Mouse (Mus musculus): Measurements from ENCODE around the gene Zfp536. TPM values are rescaled to one million over a fixed set of nuclear protein-coding genes. Genes with fewer than 3 reads are reported as not detected.

Zfp536 gene
- polyA plus RNA-seq, 1 experiment from 2014 or later = 45.7 TPM

DNA sequence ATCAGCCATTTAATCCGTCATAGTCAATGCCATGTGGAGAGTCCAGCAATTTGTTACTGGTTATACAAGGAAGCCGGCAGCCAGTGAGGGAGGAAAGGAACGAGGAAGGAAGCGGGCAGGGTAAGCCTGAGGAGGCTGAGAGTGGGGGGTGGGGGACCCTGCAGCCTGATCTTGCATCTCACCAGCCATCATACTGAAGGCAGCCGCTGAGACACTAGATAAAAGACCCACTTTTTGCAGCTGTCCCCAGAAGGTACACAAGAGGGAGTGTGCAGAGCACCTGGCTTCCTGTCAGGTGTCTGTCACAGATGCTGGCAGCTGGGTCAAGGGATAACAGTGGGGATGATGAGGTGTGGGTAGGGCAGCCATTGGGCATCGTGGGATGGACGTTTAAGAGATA is 340.3 kb downstream of the Zfp536 start:
- no peak for ATAC-seq (ENCODE audit: low read depth)
- Histone ChIP-seq H3K36me3 (ENCODE audit: control insufficient read depth, insufficient read depth, low read length) (no peaks in the 10 kb centered on the region), H3K4me1 (ENCODE audit: control insufficient read depth, insufficient read depth, low read length) (no peaks in the 10 kb centered on the region)

GRCm38 (mm10) chr7:37431471-37431870 is 342.0 kb downstream of the Zfp536 start:
- no peaks in the 10 kb centered on the region for H3K36me3 ChIP-seq (ENCODE audit: control insufficient read depth, insufficient read depth, low read length)
- 59% methylated on average over 10 of the region's 10 CpGs for WGBS
- no peaks in the 10 kb centered on the region for H3K27me3 ChIP-seq (ENCODE audit: control insufficient read depth, insufficient read depth, low read length)
- no peak overlapping the region for H3K9ac ChIP-seq (replicated peaks; ENCODE audit: low read depth, low read length)
- no peaks in the 10 kb centered on the region for H3K4me1 ChIP-seq (ENCODE audit: control insufficient read depth, insufficient read depth, low read length)
- ATAC-seq (ENCODE audit: low read depth) = no peak
- no peak overlapping the region for H3K27ac ChIP-seq (ENCODE audit: low read depth, low read length)
- no peak overlapping the region for H3K4me3 ChIP-seq (ENCODE audit: low read depth, low read length)
- H3K9me3 ChIP-seq (ENCODE audit: control insufficient read depth, low read length) = no peaks in the 10 kb centered on the region
- H3K4me2 ChIP-seq (ENCODE audit: low read depth, low read length) = no peak overlapping the region

More for the DNA sequence above, 340.3 kb downstream of the Zfp536 start:
- WGBS = 57% methylated on average over 7 of the region's 7 CpGs
- no peak overlapping the region for H3K9ac ChIP-seq (replicated peaks; ENCODE audit: low read depth, low read length)
- no peak overlapping the region for H3K27ac ChIP-seq (ENCODE audit: low read depth, low read length)
- H3K27me3 ChIP-seq (ENCODE audit: control insufficient read depth, insufficient read depth, low read length) = no peaks in the 10 kb centered on the region
- no peaks in the 10 kb centered on the region for H3K9me3 ChIP-seq (ENCODE audit: control insufficient read depth, low read length)
- H3K4me2 ChIP-seq (ENCODE audit: low read depth, low read length) = no peak overlapping the region
- no peak overlapping the region for H3K4me3 ChIP-seq (ENCODE audit: low read depth, low read length)

GRCm38 (mm10) chr7:37426061-37426460 is 347.4 kb downstream of the Zfp536 start:
- Histone ChIP-seq H3K4me3 (ENCODE audit: low read depth, low read length) (no peak overlapping the region), H3K4me1 (ENCODE audit: control insufficient read depth, insufficient read depth, low read length) (no peaks in the 10 kb centered on the region), H3K27me3 (ENCODE audit: control insufficient read depth, insufficient read depth, low read length) (no peaks in the 10 kb centered on the region), H3K27ac (ENCODE audit: low read depth, low read length) (no peak overlapping the region), H3K9me3 (ENCODE audit: control insufficient read depth, low read length) (no peaks in the 10 kb centered on the region), H3K9ac (replicated peaks; ENCODE audit: low read depth, low read length) (no peak overlapping the region), H3K4me2 (ENCODE audit: low read depth, low read length) (no peak overlapping the region), H3K36me3 (ENCODE audit: control insufficient read depth, insufficient read depth, low read length) (no peaks in the 10 kb centered on the region)
- ATAC-seq (ENCODE audit: low read depth) = no peak

DNA sequence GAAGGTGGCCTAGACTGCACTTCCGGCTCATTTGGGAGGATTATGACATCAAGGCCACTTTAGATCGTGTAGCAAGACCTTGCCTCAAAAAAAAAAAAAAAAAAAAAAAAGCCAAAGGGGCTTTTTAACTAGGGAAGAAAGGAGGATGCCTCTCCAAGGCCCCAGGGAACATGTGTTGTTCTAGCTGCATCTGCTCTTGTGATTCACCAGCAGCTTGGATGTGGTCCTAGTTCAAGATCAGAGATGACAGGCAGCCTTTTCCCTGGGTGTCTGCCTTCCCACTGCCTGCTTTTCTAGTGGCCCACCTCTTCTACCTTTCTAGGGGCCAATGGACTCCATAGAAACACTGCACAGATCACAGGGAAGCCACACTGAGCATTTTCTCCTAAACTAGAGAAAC is 350.5 kb downstream of the Zfp536 start:
- ATAC-seq (ENCODE audit: low read depth) = no peak
- 55% methylated on average over 2 of the region's 2 CpGs for whole genome bisulfite sequencing

More for the DNA sequence above, 350.5 kb downstream of the Zfp536 start:
- no peaks in the 10 kb centered on the region for H3K4me1 ChIP-seq (ENCODE audit: control insufficient read depth, insufficient read depth, low read length)
- no peaks in the 10 kb centered on the region for H3K27me3 ChIP-seq (ENCODE audit: control insufficient read depth, insufficient read depth, low read length)
- no peaks in the 10 kb centered on the region for H3K9me3 ChIP-seq (ENCODE audit: control insufficient read depth, low read length)
- H3K4me2 ChIP-seq (ENCODE audit: low read depth, low read length) = no peak overlapping the region
- no peak overlapping the region for H3K4me3 ChIP-seq (ENCODE audit: low read depth, low read length)
- no peak overlapping the region for H3K27ac ChIP-seq (ENCODE audit: low read depth, low read length)
- H3K9ac ChIP-seq (replicated peaks; ENCODE audit: low read depth, low read length) = no peak overlapping the region
- no peaks in the 10 kb centered on the region for H3K36me3 ChIP-seq (ENCODE audit: control insufficient read depth, insufficient read depth, low read length)

Other genes starting within 250 kb of the Zfp536 start
- gene Uri1, start 249.9 kb upstream of the Zfp536 start, polyA plus RNA-seq (2014; fragmentation: Nextera tagmentation; extraction: Ambion mirVana) = 36.0 and 48.6 TPM in 2 replicates

Measured in neural tube, embryonic 14.5 days (tissue).